In the genomic region with DNA sequence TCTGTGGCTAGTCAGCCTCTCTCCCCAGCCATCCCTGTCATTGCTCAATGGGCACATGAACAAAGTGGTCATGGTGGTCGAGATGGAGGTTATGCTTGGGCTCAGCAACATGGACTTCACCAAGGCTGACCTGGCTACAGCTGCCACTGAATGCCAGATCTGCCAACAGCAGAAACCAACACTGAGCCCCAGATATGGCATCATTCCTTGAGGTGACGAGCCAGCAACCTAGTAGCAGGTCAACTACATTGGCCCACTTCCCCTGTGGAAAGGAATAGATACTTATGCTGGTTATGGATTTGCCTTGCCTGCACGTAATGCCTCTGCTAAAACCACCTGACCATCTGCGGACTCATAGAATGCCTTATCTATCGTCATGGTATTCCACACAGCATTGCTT, we compare ENCODE assay signal across 12 mouse cellular contexts. TPM values are rescaled to one million over a fixed set of nuclear protein-coding genes. Genes with fewer than 3 reads are reported as not detected.
"Had no signal": no experiment of that assay in that cellular context is flagged by ENCODE, and none has a peak within 500 bp of the region (broad histone marks: within the 10 kb centered on the region; RNA-seq: fewer than 3 reads in every experiment).

No protein-coding gene starts in this region.

RNA-seq across cellular contexts. Expression of a gene that starts 58.5 kb away (rescaled TPM):
- total RNA-seq: neutrophil, adult 5-6 weeks had no signal
- polyA plus RNA-seq: neural tube, embryonic 13.5 days; neural tube, embryonic 14.5 days; neural tube, embryonic 15.5 days; small intestine, adult 2 months; spleen, adult 2 months; stomach, embryonic 14.5 days; stomach, embryonic 15.5 days; stomach, embryonic 16.5 days; stomach, postnatal 0 days; testis, adult 2 months; urinary bladder, adult 2 months had no signal
